Mouse (Mus musculus) bone marrow macrophage, adult 2 months (primary cell): Measurements from ENCODE around the gene Acer3. TPM values are rescaled to one million over a fixed set of nuclear protein-coding genes. Genes with fewer than 3 reads are reported as not detected.

Source experiments
- H3K27ac ChIP-seq: 2 replicates; pipeline ENCODE4 v1.5.1; 2012; ENCODE audit warnings: low read depth, low read length; ENCODE audit not compliant: insufficient read depth
- H3K4me1 ChIP-seq: 2 replicates; pipeline ENCODE4 v1.6.1; 2012; ENCODE audit warnings: low read length; ENCODE audit not compliant: control insufficient read depth, insufficient read depth
- H3K4me3 ChIP-seq: 2 replicates; pipeline ENCODE4 v1.5.1; 2012; ENCODE audit warnings: mild to moderate bottlenecking, low read length, moderate library complexity; ENCODE audit not compliant: insufficient read depth
- CTCF ChIP-seq: IDR thresholded peaks from 2 replicates; pipeline ENCODE4 v1.5.1; 2012; ENCODE audit warnings: low read depth, mild to moderate bottlenecking, low read length, moderate library complexity
- POLR2A ChIP-seq: IDR thresholded peaks from 2 replicates; pipeline ENCODE4 v1.6.1; 2012; ENCODE audit warnings: mild to moderate bottlenecking, low read depth, low read length, borderline replicate concordance
- polyA plus RNA-seq: library from polyadenylated mRNA; stranded (reverse); fragments of >200 nt; gene quantifications from 2 replicates; pipeline ENCODE4 v1.2.4, GENCODE M21; 2012; ENCODE audit not compliant: missing spikeins, insufficient read depth, insufficient read length

The Acer3 gene
- polyA plus RNA-seq, 1 experiment, result 73.6 TPM

- Histone ChIP-seq H3K4me1 (peaks cover 21% of the 10 kb centered on the region), H3K27ac (no peak overlapping the region), H3K4me3 (no peak overlapping the region)
- no peak for TF ChIP-seq CTCF
- TF ChIP-seq POLR2A, result no peak
Observed at GRCm38 (mm10) chr7:98163700-98164099, 157.3 kb downstream of the Acer3 start.

- Histone ChIP-seq H3K4me3 (no peak overlapping the region), H3K4me1 (peaks cover 21% of the 10 kb centered on the region), H3K27ac (no peak overlapping the region)
- no peak for TF ChIP-seq CTCF
Observed at GRCm38 (mm10) chr7:98162239-98162638, 158.8 kb downstream of the Acer3 start.

DNA sequence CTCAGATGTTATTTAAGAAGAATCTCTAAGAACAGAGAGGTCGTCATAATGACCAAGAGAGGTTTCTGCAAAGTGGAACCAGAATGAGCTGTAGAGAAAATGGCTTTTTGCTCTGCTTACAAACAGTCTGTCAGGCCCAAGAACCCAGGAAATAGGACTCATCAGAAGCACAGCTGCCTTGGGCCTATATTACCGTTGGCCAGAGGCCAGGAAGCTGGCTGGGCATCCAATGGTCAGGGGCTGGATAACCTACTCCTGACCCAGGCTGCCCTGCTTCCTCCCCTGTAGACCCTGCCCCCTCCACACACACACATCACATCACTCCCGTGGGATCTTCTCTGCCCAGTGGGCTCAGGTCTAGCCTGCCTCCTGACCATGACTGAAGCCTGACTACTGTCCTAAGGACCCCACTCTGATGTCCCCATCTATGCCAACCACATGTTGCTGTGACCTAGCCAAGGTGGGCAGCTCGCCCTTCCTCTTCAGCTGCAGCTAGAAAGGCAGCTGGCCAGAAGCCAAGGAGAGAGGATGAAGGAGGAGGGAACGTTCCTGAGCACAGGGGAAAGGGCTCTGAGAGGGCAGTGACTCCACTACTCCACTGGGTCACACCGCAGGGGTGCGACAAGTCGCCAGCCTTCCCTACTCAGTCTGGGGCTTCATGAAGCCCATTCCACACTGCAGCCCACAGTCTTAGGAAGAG, 160.8 kb downstream of the Acer3 start:
- TF ChIP-seq CTCF (no peak), POLR2A (no peak)
- H3K4me3 ChIP-seq, result no peak overlapping the region
- H3K27ac ChIP-seq, result no peak overlapping the region
- H3K4me1 ChIP-seq, result peaks cover 16% of the 10 kb centered on the region

DNA sequence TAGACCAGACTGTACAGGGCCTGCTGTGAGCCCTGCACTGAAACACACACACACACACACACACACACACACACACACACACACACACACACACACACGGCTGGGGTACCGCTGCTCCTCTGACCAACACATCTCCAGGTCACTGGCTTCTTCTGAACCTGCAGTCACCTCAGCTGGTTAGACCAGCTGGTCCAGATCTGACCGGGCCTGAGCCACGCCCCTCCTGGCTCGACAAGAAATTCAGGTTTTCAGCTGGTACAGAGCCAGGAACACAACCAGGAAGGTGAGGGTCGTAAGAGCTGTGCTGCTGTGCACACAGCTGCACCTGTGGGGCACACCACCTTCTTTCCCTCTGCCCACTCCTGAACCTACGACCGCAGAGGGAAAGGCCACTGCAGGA, 162.5 kb downstream of the Acer3 start:
- peaks cover 2% of the 10 kb centered on the region for H3K4me1 ChIP-seq
- no peak overlapping the region for H3K27ac ChIP-seq
- no peak overlapping the region for H3K4me3 ChIP-seq
- TF ChIP-seq CTCF (no peak), POLR2A (no peak)

DNA sequence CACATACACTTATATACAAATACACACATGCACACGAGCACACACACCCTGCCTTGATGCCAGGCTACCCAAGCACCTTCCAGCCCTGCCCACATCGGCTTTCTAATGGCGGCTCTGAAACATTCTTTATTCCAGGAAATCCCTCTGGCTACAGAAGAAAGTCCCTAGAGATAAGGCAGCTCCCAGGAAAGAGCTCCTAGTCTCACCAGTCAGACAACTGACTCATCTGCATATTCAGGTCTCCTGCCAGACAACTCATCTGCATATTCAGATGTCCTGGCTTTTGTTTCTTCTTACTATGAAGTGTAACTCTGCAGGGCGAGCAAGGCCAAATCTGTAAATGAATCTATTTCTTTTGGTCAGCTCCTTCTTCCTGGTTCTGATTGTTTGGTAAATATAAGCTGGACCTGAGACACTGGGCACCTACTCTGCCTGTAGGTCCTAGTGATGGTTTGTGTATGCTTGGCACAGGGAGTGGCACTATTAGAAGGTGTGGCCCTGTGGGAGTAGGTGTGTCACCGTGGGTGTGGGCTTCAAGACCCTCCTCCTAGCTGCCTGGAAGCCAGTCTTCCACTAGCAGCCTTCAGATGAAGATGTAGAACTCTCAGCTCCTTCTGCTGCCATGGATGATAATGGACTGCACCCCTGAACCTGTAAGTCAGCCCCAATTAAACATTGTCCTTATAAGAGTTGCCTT, 163.2 kb downstream of the Acer3 start:
- H3K4me3 ChIP-seq, result no peak overlapping the region
- peaks cover 2% of the 10 kb centered on the region for H3K4me1 ChIP-seq
- H3K27ac ChIP-seq, result no peak overlapping the region
- TF ChIP-seq CTCF, result no peak
- no peak for TF ChIP-seq POLR2A

Other genes with a start within 250 kb of the Acer3 start
- gene Myo7a, start 201.7 kb downstream of the Acer3 start, polyA plus RNA-seq, result 19.9 and 26.4 TPM in 2 replicates
- not detected in 2 replicates for gene Omp, start 175.7 kb downstream of the Acer3 start, polyA plus RNA-seq
- 9.1 and 11.5 TPM in 2 replicates for gene Capn5, start 142.9 kb downstream of the Acer3 start, polyA plus RNA-seq
- 0.31 and 0.45 TPM in 2 replicates for gene B3gnt6, start 121.7 kb downstream of the Acer3 start, polyA plus RNA-seq
- 39.7 and 41.3 TPM in 2 replicates for gene Tsku, start 40.1 kb upstream of the Acer3 start, polyA plus RNA-seq
- not detected in 2 replicates for gene Gucy2d, start 119.2 kb upstream of the Acer3 start, polyA plus RNA-seq
- gene Lrrc32, start 168.1 kb upstream of the Acer3 start, polyA plus RNA-seq, result 0.83 and 1.0 TPM in 2 replicates